Mouse (Mus musculus) liver, postnatal 0 days (tissue): ENCODE data around the gene Scaf1. TPM values are rescaled to one million over a fixed set of nuclear protein-coding genes. Genes with fewer than 3 reads are reported as not detected.

Experiments used
- ATAC-seq: fragments of 200-750 bp; cut with Nextera tagmentation; 2 replicates; pipeline ENCODE4 v1.8.0; 2017; ENCODE audit warnings: mild to moderate bottlenecking, moderate library complexity
- DNase-seq: peaks from one replicate; pipeline ENCODE4 v3.0.0-alpha.2; 2016
- H3K27ac ChIP-seq: fragments of 300-500 bp; sonication (generic); 2 replicates; pipeline ENCODE4 v1.5.1; 2014; ENCODE audit warnings: antibody characterized with exemption, moderate library complexity, mild to moderate bottlenecking, low read depth
- H3K27me3 ChIP-seq: fragments of 300-500 bp; sonication (generic); 2 replicates; pipeline ENCODE4 v1.6.1; 2014; ENCODE audit warnings: low read length, control low read depth, mixed read lengths; ENCODE audit not compliant: insufficient read depth
- H3K36me3 ChIP-seq: fragments of 300-500 bp; sonication (generic); replicated peaks from 2 replicates; pipeline ENCODE4 v1.6.1; 2014; ENCODE audit warnings: mild to moderate bottlenecking, control low read depth, low read length, moderate library complexity, mixed read lengths; ENCODE audit not compliant: insufficient read depth
- H3K4me1 ChIP-seq: fragments of 300-500 bp; sonication (generic); 2 replicates; pipeline ENCODE4 v1.6.1; 2014; ENCODE audit warnings: antibody characterized with exemption, mild to moderate bottlenecking, control low read depth; ENCODE audit not compliant: insufficient read depth
- H3K4me2 ChIP-seq: fragments of 300-500 bp; sonication (generic); 2 replicates; pipeline ENCODE4 v1.6.1; 2014; ENCODE audit warnings: low read depth, mild to moderate bottlenecking, low read length, moderate library complexity, mixed read lengths
- H3K4me3 ChIP-seq: fragments of 300-500 bp; sonication (generic); 2 replicates; pipeline ENCODE4 v1.5.1; 2014; ENCODE audit warnings: low read depth, low read length
- H3K9ac ChIP-seq: fragments of 300-500 bp; sonication (generic); replicated peaks from 2 replicates; pipeline ENCODE4 v1.6.1; 2014; ENCODE audit warnings: mild to moderate bottlenecking, moderate library complexity
- H3K9me3 ChIP-seq: fragments of 300-500 bp; sonication (generic); 2 replicates; pipeline ENCODE4 v1.6.1; 2016; ENCODE audit warnings: mild to moderate bottlenecking, control low read depth, low read length, mixed read lengths
- CTCF ChIP-seq: sonication (generic); IDR thresholded peaks from 2 replicates; pipeline ENCODE4 v1.5.1; 2016; ENCODE audit warnings: antibody characterized with exemption, low read depth
- EP300 ChIP-seq: IDR thresholded peaks from 2 replicates; pipeline ENCODE4 v1.6.1; 2016; ENCODE audit warnings: antibody characterized with exemption, low read depth, mild to moderate bottlenecking
- WGBS: fragments of 180-500 bp; shearing (Covaris S2); extraction: QIAGEN DNeasy Blood & Tissue Kit; methylation state at CpG from one replicate; pipeline ENCODE4 v1.1.7; 2014; ENCODE audit not compliant: insufficient replicate concordance; 5-methylcytosine and 5-hydroxymethylcytosine counted together
- polyA plus RNA-seq: library from polyadenylated mRNA; unstranded; fragments of >200 nt; fragmentation: Nextera tagmentation; extraction: Ambion mirVana; gene quantifications from 2 replicates; pipeline ENCODE4 v1.2.1, GENCODE M21; 2015

Gene Scaf1
- polyA plus RNA-seq, 1 experiment from 2014 or later: 8.1 TPM

DNA sequence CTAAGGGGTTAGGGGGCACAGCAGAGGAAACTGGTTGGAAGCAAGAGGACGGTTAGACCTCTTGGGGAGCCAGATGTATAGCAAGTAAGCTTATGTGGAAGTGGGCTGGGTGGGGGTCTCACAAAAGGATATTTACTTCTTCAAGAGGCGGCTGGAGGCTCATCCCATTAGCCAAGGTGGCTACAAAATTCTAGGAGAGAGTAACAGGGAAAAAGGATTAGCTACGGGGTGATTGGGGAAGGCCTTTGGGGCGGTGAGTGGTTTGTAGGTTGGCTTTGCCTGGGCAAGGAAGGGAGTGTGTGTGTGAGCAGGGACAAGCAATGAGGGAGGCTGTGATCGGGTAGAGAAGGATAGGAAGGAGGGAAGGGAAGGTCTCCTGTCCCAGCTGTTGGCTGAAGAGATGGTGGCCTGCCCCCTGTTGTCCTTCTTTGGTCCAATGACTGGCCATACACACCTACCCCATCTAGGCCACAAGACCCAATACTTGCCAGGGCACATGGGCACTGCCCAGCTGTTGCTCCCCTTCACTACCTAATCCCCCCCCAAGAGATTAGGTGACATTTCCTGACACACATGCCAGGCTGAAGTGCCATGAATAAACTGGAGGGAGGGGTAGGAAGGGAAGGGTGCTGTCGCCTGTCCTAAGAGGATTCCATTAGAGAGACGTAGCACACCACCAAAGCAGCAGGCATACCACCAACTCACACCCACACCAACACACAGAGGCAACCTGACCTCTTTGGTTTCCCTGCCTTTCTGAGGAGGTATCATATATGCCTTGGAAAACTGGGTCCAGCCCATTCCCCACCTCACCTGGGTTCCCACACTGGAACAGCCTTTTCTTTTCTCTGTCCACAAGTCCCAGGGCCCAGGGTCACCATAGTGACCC, 32.0 kb downstream of the Scaf1 start:
- TF ChIP-seq CTCF (no peak; the same call in 1 of the 2 replicates), EP300 (no peak)
- ATAC-seq (no peak), DNase-seq (no peak)
- Histone ChIP-seq H3K27me3 (no peaks in the 10 kb centered on the region), H3K36me3 (peaks cover 29% of the 10 kb centered on the region), H3K4me1 (peaks cover 19% of the 10 kb centered on the region), H3K4me3 (no peak overlapping the region), H3K4me2 (0 out of 2 replicates have a peak overlapping the region, but pooled peaks have one; percentile 97), H3K9ac (no peak overlapping the region), H3K9me3 (no peaks in the 10 kb centered on the region), H3K27ac (no peak overlapping the region; the same call in 1 of the 2 replicates)
- 75% methylated on average over 7 of the region's 7 CpGs for WGBS

DNA sequence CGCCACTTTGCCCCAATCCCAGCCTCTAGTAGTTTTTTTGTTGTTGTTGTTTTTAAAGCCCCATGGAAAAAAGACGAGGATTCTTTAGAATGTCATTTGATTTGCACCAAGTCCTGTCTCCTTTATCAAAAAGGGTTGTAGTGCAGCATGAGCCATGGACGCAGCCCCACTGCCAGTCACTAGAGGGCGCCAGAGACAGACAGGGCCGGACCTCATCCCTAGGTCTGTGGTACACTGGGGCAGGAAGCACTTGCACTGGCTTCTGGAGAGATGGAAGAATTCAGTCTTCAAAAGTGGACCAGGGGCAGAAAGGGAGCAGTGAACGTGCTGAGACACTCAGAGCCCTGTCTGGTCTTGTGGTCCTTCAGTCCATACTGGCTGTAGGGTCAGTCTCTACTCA, 33.1 kb downstream of the Scaf1 start:
- TF ChIP-seq EP300: no peak
- peak; percentile 98 for TF ChIP-seq CTCF
- Histone ChIP-seq H3K4me1 (peaks cover 11% of the 10 kb centered on the region), H3K27ac (0 out of 2 replicates have a peak overlapping the region, but pooled peaks have one; percentile 11), H3K4me2 (no peak overlapping the region), H3K9ac (no peak overlapping the region), H3K27me3 (no peaks in the 10 kb centered on the region), H3K36me3 (peaks cover 30% of the 10 kb centered on the region), H3K4me3 (no peak overlapping the region), H3K9me3 (no peaks in the 10 kb centered on the region)
- ATAC-seq: no peak
- DNase-seq: peak; percentile 91
- WGBS: 23% methylated on average over 6 of the region's 6 CpGs

DNA sequence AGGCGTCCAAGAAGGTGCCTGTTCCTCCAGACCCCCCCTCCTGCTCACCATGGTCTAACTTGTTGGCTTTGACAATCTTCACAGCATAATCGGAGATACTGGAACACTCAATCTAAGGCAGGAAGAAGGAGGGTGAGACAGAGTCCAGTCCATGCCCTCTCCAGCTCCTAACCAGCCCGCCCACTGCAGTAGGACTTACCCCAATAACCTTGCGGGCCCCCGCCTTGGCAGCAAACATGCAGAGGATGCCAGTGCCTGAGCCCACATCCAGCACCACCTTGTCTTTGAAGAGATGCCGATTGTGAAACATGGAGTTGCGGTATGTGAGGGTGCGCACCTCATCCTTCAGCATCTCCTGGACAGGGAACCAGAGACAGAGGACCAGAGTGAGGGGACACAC, 34.6 kb downstream of the Scaf1 start:
- no peak overlapping the region for H3K27ac ChIP-seq
- ATAC-seq (no peak), DNase-seq (no peak)
- TF ChIP-seq EP300 (no peak), CTCF (no peak)
- H3K36me3 ChIP-seq: peaks cover 36% of the 10 kb centered on the region
- no peak overlapping the region for H3K9ac ChIP-seq
- 91% methylated on average over 8 of the region's 8 CpGs for WGBS
- peaks cover 3% of the 10 kb centered on the region for H3K4me1 ChIP-seq
- no peaks in the 10 kb centered on the region for H3K9me3 ChIP-seq
- no peaks in the 10 kb centered on the region for H3K27me3 ChIP-seq
- no peak overlapping the region for H3K4me2 ChIP-seq
- H3K4me3 ChIP-seq: no peak overlapping the region

DNA sequence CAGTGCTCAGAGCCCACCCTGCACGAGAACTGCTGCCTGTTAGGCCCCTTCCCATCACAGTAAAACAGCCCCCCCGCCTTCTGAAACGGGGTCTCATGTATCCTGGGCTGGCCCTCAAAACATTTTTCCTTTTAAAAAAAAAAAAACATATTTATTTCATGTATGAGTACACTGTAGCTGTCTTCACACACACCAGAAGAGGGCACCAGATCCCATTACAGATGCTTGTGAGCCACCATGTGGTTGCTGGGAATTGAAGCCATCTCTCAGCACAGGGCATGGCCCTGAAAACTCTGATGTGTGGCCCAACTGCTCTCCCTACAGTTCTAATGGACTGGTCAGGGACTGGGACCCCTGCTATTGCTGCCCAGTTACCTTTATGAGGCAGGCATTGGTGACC, 37.9 kb downstream of the Scaf1 start:
- Histone ChIP-seq H3K27me3 (no peaks in the 10 kb centered on the region), H3K9me3 (no peaks in the 10 kb centered on the region), H3K4me2 (no peak overlapping the region), H3K9ac (no peak overlapping the region), H3K4me3 (no peak overlapping the region), H3K36me3 (peaks cover 37% of the 10 kb centered on the region), H3K4me1 (peaks cover 8% of the 10 kb centered on the region), H3K27ac (no peak overlapping the region)
- peak; percentile 16; the same call in 1 of the 2 replicates for TF ChIP-seq CTCF
- TF ChIP-seq EP300: no peak
- DNase-seq: no peak
- ATAC-seq: no peak
- WGBS: 83% methylated on average over 3 of the region's 3 CpGs

DNA sequence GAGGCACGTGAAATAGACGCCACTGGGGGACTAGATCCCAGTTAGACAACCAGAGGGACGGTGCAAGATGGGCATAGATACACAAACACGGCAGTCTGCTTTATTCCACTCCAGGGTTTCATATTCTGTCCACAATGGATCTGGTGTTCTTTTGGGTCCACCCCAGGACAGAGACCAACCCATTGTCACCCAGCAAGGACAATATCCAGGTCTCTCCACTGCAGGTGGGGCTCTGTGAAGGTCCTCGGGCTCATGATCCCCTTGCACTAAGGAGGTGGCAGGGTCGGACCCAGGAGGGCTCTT, 41.1 kb downstream of the Scaf1 start:
- Histone ChIP-seq H3K9ac (no peak overlapping the region), H3K4me1 (peaks cover 15% of the 10 kb centered on the region), H3K4me3 (no peak overlapping the region), H3K9me3 (no peaks in the 10 kb centered on the region), H3K27me3 (peaks cover 3% of the 10 kb centered on the region; the same call in 1 of the 2 replicates), H3K4me2 (peak overlapping the region; percentile 69; the same call in 1 of the 2 replicates), H3K36me3 (peaks cover 16% of the 10 kb centered on the region), H3K27ac (peak overlapping the region; percentile 11; the same call in 1 of the 2 replicates)
- no peak for TF ChIP-seq EP300
- no peak for TF ChIP-seq CTCF
- WGBS: 40% methylated on average over 6 of the region's 6 CpGs
- DNase-seq (no peak), ATAC-seq (no peak)

DNA sequence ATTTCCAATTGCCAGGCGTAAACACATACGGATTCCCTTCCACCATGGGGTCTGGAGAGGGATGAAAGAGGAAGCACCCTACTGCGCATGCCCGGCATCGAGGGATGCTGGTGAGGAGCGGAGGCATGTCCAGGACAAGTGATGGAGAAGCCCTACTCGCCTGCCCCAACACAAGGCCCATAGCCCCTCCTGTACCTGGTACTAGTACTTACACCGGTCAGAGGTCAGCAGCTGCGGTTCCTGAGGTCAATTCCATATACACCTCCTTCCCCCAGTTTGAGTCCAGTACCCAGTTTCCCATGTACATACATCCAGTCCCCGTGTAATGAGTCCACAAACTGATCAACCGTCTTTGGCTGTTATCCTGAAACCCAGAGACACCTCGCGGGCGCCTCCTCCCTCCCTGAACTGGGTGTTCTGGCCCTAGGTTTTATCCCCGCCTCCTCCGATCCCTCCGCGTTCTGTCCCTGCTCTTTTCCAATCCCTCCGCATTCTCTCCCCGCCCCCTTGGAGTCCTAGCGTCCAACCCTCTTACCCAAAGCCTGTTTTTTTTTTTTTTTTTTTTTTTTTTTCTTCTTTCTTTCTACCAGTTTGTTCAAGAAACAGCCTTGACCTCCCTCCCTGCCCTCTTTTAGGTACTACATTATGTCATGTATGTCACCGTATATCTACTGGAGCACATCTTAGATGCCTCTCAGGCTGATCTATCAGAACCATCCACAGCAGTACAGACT, 41.6 kb downstream of the Scaf1 start, which contains the start of gene Cpt1c:
Gene Cpt1c, minus strand, starts transcription at position 469 of the 734 bp plus-strand sequence.
- H3K9me3 ChIP-seq: no peaks in the 10 kb centered on the region
- DNase-seq: peak; percentile 77
- peak within 1 kb of the TSS; percentile 31 for H3K4me3 ChIP-seq
- TF ChIP-seq EP300 (0 out of 2 replicates have a peak, but pooled peaks have one; percentile 44), CTCF (peak; percentile 13; the same call in 1 of the 2 replicates)
- 5% methylated on average over 22 of the region's 22 CpGs for WGBS
- H3K9ac ChIP-seq: peak within 1 kb of the TSS; percentile 44
- H3K27me3 ChIP-seq: peaks cover 3% of the 10 kb centered on the region; the same call in 1 of the 2 replicates
- peaks cover 15% of the 10 kb centered on the region for H3K4me1 ChIP-seq
- H3K4me2 ChIP-seq: peak within 1 kb of the TSS; percentile 69
- peaks cover 11% of the 10 kb centered on the region for H3K36me3 ChIP-seq
- ATAC-seq: peak; percentile 66
- peak within 1 kb of the TSS; percentile 68; the same call in 1 of the 2 replicates for H3K27ac ChIP-seq
